Mouse (Mus musculus): ENCODE results near the gene 1700016D06Rik. TPM values are rescaled to one million over a fixed set of nuclear protein-coding genes. Genes with fewer than 3 reads are reported as not detected.
A peak's percentile ranks its signal among the peaks of the same experiment; 100 is the strongest.

Gene 1700016D06Rik
- total RNA-seq (2015) (not detected in 2 replicates), total RNA-seq (2017) (not detected in 2 replicates)

DNA sequence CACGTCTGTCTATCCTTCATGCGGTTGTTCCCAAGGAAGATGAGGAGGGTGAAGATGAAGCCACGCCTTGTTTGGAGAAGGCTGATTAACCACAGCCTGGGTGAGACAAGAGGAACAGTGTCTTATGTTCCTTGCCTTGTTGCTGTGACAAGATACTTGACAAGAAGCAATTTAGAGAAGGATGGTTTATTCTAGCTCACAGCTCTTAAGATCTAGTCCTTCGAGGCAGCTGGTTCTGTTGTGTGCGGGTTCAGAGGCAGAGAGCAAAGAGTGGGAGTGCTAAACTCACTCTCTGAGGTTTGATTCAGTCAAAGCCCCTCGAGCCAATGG is at the start of gene 1700016D06Rik:
1700016D06Rik (minus strand) TSS at position 31 of the 330 bp plus-strand sequence.
- ATAC-seq (replicated peaks; ENCODE audit: poor library complexity), result no peak

DNA sequence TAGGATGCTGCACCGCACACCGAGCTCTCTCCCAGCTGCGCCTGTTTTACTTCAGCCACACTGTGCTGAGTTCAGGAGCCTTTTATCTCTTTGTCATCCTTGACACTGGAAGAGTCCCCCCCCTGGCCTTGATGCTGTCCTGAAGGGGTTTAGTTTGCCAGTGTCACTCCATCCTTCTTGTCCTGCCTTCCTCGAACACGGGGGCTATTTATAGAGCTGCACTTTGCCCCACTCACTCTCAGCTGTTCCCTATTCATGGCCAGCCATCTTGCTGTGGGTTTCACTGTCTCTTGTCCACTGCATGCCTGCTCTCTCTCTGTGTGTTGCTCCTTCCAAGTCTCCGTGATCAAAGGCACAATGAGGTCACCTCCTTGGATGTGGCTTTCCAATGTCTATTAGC is 48.6 kb upstream of the 1700016D06Rik start:
- ATAC-seq (replicated peaks; ENCODE audit: poor library complexity), result no peak

DNA sequence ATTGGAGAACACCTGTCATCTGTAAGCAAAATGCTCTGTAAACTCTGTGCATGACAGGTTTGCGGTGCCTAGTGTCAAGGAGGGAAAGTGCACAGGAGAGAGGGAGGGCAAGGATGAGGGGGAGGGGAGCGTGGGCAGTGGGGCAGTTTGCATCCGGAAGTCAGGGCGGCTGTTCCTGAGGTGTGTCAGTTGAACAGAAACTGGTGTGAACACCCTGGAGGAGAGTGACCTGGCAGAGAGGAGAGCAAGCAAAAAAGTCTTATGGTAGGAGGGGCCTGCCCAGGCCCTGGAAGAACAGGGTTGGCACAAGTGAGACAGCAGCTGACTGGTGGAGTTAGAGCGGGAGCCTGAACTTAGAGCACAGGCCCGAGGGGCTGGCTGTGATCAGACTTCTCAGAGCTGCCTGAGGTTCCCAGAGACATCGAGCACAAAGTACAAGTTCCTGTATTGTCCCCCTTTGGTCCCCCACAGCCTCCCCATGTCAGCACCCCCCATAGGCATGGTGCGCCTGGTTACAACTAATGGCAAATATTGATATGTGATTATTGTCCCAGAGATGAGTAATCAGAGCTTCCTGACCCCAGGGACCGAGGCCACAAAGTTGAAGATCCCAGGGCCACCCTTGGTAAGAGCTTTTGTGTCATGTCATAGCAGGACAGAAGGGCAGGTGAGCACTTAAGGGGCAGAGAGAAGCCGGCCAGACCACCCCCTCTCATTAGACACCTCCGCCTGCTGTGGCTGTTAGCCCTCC is 46.2 kb upstream of the 1700016D06Rik start:
- ATAC-seq (replicated peaks; ENCODE audit: poor library complexity), result no peak

GRCm38 (mm10) chr8:11743580-11743979 is 42.7 kb upstream of the 1700016D06Rik start:
- ATAC-seq (replicated peaks; ENCODE audit: poor library complexity), result no peak

- no peak for ATAC-seq (replicated peaks; ENCODE audit: poor library complexity)
These were observed 40.0 kb upstream of the 1700016D06Rik start for GRCm38 (mm10) chr8:11740857-11741256.

DNA sequence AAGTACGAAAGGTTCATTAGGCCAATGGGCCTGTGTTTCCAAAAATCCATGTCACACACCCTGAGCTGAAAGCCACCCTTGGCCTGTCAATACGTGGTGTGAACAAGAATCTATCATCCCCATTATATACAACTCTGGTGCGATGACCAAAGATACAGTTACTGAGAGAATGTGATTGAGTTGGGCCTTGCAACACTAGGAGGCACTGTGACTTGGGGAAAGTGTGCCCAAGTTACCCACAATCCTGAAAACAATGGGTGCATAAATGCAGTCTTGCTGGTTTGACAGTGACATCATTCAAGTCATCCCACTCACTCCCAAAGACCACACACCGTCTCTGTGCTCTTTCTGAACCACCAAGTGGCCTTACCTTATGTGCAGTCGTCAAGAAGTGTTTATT is 38.2 kb upstream of the 1700016D06Rik start:
- ATAC-seq (replicated peaks; ENCODE audit: poor library complexity), result no peak

DNA sequence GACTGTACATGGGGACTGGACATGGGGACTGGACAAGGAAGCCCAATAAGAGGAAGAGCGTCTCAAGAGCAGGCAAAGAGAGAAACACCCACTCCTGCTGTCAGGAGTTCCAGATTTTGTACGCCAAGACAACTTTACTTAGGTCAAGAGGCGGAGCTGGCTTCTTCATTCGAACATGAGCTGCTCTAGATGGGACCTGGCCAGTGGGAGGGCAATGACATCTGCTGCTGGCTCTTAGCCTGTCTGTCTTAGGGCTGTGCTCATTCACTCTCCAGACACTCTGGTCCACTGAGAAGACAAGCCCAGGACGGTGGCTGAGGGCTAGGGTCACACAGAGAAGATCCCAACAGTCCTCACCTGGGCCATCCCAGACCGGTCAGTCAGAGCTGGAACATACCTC is 36.2 kb upstream of the 1700016D06Rik start:
- no peak for ATAC-seq (replicated peaks; ENCODE audit: poor library complexity)

DNA sequence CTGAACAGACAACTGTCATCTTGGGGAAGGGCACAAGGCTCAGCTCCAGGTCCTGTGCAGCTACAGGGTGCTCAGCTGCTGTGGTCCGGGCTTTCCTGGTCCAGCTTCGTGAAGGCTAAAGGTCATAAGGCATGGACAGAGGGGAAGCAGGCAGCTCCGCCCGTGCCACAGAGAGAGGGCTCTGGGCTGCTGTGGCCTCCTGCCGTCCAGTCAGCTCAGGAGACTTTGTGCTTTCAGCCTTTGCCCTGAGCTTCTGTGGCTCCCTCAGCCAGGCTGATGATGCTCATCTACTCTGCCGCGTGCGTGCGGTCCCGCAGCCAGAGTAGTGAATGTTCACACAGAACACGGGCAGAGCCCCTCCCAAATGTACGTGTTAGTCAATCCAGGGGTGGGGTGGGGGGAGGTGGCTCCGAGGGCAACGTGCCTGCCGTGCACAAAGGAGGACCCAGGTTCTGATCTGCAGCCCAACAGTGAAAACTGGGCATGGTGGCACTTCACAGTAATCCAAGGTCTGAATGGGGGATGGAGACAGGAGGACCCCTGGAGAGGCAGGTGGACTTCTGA is 34.9 kb upstream of the 1700016D06Rik start:
- ATAC-seq (replicated peaks; ENCODE audit: poor library complexity), result no peak

- no peak for ATAC-seq (replicated peaks; ENCODE audit: poor library complexity)
These were observed 29.5 kb upstream of the 1700016D06Rik start for GRCm38 (mm10) chr8:11730271-11730940.

DNA sequence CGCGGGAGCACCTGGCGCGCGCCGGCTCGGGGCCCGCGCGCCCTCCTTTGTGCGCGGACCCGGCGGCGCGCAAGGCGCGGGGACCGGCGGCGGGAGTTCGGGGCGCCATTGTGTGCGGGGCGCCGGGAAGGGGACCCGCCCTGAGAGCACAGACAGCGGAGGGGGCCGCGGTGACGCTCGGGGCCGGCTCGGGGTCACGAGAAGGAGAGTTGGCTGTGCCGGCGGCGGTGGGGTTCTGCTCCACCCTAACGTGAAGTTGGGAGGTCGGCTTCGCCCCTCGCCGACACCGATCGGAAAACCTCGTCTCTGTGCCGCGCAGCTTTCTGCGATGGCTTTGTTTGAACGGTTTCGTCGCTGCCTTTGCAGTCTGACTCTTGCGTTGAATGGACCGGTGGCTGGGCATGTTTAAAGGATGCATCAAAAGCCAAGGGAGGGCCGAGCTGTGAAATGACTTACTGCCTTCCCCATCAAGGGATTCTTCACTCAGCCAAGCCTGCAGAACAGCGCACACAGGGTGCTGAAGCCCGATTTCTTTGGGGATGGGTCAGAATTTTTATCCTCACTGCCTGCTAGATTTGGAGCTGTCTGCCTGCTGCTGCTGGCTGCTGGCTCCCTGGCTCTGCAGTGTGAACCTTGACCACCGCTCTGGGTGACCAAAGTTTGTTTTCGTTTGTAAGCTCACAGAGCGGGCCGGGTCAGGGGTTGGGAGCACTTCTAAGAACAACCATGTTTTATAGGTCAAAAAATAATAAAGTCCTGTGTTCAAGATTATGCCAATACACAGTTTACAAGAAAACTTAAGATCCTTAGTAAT is 27.8 kb upstream of the 1700016D06Rik start:
- ATAC-seq (replicated peaks; ENCODE audit: poor library complexity), result no peak

- no peak for ATAC-seq (replicated peaks; ENCODE audit: poor library complexity)
These were observed 27.0 kb upstream of the 1700016D06Rik start, which contains the start of gene Arhgef7 for GRCm38 (mm10) chr8:11727651-11728481. TSS of gene Arhgef7 (plus strand) at chr8:11727721.

GRCm38 (mm10) chr8:11727273-11727650 is 26.4 kb upstream of the 1700016D06Rik start:
- no peak for ATAC-seq (replicated peaks; ENCODE audit: poor library complexity)

DNA sequence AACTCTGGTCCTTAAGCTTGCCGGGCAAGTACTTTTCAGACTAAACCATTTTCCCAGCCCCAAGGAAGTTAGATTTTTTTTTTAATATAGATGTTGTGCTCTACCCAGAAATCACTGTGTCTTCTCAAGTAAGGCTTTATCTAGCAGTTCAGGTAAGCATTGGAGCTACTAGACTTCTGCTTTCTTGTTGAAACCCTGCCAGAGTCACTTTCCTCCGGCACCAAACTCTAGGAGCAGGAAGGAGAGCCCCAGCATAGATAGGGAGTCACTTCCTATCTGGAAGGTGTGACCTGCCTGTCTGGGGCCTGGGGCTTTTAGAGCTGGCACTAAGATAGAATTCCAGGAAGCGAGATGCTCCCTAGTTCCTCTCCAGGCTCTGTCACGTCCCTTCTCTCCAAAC is 16.3 kb upstream of the 1700016D06Rik start:
- no peak for ATAC-seq (replicated peaks; ENCODE audit: poor library complexity)

DNA sequence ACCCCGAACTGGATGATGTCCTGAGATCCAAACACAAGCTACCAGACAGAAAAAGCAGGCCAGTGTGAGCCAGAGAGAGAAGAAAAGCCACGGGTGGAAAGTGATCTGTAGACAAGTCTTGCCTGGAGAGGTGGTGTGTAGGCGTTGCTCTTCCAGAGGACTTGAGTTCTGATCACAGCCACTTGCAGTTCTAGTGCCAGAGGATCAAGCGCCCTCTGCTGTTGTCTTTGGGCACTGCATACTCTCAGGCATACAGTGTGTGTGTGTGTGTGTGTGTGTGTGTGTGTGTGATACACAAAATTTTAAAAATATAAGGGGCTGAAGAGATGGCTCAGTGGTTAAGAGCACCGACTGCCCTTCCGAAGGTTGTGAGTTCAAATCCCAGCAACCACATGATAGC is 11.4 kb upstream of the 1700016D06Rik start:
- ATAC-seq (replicated peaks; ENCODE audit: poor library complexity), result peak; percentile 55; the same call in 1 of the 2 replicates

DNA sequence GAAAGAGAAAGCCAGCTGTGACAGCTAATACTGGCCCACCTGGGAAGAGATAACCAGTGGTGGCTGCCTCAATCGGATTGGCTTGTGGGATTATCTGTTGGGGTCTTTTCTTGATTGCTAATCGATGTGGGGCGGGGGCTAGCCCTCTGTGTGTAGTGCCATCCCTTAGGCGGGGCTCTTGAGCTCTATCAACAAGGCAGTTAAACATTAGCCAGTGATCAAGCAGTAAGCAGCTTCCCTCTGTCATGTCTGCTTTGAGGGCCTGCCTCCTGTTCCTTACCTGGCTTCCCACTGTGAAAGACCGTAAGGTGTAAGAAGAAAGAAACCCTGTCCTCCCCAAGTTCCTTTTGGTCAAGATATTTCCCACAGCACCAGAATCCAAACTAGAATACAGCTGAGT is 9.6 kb upstream of the 1700016D06Rik start:
- ATAC-seq (replicated peaks; ENCODE audit: poor library complexity), result no peak

DNA sequence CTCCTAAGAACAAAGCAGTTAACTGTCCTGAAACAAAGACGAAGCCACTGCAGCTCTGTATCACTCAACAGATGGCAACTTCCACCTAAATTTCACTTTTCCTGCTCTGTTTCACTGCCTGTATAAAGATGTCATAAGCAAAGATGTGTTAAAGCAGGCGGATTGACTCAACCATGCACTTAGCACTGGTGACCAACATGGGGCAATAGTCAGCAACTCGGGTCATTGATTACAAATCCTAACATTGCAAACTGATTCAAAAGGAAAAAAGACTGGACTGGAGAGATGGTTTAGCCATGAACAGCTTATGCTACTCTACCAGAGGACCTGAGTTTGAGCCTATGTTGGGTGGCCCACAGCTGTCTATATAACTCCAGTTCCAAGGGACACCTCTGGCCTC is 8.7 kb upstream of the 1700016D06Rik start:
- ATAC-seq (replicated peaks; ENCODE audit: poor library complexity), result no peak

DNA sequence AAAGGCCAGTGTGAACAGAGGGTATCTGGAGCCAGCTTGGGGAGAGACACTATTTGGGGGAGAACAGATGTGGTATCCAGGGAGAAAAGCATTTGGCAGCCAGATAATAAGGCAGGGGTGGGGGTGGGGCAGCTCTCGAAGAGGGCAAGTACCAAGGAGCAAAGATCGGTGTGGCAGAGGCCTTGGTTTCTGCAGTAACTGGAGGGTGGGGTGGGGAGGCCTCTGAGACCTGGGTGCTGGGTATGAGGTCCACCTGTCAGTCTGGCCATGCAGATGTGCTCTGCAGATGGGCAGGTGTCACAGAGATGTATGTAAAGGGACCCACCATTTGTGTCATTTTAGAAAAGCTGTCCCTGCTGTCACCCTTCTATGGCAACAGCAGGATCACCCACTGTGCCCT is 8.0 kb upstream of the 1700016D06Rik start:
- ATAC-seq (replicated peaks; ENCODE audit: poor library complexity), result no peak

DNA sequence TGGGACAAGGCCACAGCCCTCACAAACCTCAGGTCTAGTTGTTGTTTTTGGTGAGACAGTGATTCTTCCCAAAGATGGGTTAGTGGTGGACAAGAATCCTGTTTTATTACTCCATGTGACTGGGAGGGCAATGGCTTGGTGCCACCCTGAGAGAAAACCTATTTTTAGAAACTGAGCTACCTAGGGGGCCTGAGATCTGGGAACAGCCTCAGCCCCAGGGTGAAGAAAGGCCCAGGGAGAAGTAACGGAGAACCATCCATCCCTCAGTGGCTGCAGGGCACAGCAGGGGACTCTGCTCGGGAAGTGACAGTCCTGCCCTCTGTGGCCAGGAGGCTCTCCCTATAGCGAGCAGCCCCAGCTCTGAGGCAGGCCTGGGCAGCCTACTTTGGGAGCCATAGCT is 6.8 kb upstream of the 1700016D06Rik start:
- no peak for ATAC-seq (replicated peaks; ENCODE audit: poor library complexity)

DNA sequence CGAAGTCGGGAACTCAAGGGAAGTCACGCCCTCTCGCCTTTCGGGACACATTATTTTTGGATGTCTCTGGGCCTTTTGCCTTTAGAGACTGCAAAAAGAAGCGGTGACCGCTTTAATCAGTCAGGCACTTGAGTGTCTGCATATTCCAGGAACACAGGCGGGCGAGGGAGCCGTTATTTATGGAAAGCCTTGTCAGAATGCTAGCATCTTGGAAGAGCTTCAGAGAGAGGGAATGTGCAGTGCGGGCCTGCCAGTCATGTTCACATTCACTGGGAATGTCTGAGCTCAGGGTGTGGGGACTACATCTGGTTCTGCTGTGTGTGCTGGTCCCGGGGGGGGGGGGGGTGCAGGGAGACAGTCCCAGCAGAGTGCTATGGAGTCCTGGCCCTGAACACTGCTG is 5.0 kb upstream of the 1700016D06Rik start:
- ATAC-seq (replicated peaks; ENCODE audit: poor library complexity), result no peak

GRCm38 (mm10) chr8:11704716-11705420 is 4.0 kb upstream of the 1700016D06Rik start:
- ATAC-seq (replicated peaks; ENCODE audit: poor library complexity), result no peak
